Mouse (Mus musculus) 3134 (cell line): Measurements from ENCODE around the gene Prkcb.
A peak's percentile ranks its signal among the peaks of the same experiment; 100 is the strongest.

Source experiments
- DNase-seq: peaks from one replicate; pipeline ENCODE4 v3.0.0-alpha.2; 2011; ENCODE audit warnings: low spot score; ENCODE audit not compliant: insufficient read length; ENCODE audit errors: extremely low read depth

Prkcb gene

DNA sequence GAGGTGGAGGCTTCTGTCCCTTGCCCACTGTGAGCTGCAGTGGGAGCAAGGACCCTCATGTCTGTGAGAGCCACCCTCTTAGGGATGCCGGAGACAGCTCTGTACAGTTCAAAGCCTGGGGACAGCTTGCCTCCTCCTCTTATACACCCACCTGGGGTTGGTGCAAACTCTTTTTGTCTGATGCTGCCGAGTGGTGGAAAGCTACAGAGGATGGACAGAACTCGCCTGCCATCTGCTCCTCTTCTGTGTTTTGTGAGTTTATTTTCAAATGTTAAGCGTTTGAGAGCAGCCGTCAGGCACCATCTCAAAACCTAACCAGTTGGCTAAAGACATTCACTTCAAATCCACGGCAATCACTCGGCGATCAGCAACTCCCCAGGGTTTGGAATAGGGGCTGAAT lies 355.1 kb downstream of the Prkcb start:
- DNase-seq, result no peak

DNA sequence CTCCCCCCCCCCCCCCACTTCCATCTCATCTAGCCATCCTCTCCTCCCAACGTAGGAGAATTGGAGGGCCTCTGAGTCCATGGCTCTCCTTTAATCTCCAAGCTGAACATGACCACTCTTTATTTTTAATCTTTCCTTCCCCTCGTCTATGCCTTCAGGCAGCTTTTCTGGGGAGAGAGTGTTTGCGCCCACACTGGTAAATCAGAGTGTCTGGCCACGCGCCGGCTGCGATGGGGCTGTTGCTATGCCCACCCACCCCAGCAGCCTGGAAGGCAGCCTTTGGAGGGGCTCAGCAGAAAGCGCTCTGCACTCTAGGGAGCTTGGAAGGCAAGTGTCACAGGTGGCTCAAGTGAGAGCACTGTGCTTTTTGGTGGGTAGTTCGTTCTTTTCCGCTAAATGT lies 360.8 kb downstream of the Prkcb start:
- no peak for DNase-seq

DNA sequence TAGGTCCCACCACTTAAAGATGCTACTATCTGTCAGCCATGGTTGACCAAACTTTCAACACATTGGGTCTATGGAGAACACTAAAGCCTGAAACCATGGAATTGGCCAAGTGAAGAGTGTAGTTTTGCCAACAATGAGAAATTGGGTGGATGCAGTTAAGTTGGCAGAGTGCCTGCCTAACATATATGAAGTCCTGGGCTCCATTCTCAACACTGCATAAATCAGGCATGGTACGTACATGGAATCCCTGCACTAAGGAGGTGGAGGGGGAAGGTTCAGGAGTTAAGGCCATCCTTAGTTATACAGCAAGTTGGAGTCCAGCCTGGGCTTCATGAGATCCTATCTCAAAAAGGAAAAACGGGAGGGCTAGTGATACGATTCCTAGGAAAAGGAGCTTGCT lies 364.0 kb downstream of the Prkcb start:
- no peak for DNase-seq

- DNase-seq, result no peak
Measured at GRCm38 (mm10) chr7:122656671-122657070, 368.1 kb downstream of the Prkcb start.

- no peak for DNase-seq
Measured at GRCm38 (mm10) chr7:122657423-122658126, 369.0 kb downstream of the Prkcb start.

GRCm38 (mm10) chr7:122665311-122666049 lies 376.9 kb downstream of the Prkcb start:
- DNase-seq, result peak; percentile 30

- DNase-seq, result no peak
Measured at GRCm38 (mm10) chr7:122667903-122668302, 379.4 kb downstream of the Prkcb start.

DNA sequence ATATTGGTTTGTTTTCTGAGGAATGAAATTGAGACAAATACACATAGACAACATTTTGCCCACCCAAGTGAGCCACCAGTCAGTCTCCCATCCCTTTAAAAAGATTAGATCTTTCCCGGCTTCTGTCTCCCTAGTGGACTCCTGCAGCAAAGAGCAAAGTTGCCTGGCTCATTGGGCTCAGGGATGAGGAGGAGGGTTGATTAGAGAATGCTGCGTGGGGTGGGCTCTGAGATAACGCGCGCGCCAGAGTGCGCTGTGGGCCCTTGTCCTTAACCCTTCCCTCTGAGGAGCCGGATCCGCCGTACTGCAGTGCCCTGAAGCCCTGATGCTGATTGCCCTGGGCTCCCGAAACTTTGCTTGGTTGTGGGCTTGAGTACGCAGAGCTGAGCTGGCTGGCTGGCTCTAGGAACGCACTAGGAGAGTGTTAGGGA lies 381.9 kb downstream of the Prkcb start, which contains the start of gene Cacng3:
TSS of gene Cacng3 (plus strand) at position 51 of the 431 bp plus-strand sequence.
- no peak for DNase-seq

DNA sequence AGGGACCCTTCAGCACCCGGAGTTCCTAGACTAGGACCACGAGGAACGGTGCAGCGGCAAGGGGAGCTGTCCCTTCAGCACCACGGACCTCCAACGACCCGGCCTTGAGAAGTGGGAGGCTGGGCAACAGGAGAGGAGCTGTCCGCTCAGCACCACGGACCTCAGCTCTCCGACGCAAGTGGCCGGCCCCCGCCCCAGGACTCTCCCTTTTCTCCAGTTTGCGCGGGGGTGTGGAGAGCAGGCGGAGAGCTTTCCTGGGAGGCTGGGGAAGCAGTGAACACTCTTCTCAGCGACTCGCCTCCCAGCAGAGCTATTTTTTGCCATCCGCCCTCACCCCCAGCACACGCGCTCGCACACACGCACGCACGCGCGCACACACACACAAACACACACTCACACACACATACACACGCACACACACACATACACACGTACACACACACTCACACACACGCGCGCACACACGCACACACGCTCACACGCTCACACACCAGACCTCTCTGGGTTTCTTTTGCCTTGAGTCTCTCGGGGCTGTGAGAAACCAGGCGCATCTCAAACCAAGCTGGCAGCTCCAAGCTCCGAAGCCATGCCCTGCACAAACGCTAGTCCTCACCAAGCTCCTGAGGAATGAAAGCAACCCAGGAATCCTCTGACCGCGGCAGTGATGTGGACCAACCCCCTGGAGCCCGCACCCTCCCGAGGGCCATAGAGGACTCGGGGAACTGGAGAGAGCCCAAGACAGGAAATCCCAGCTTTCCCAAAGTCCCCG lies 382.5 kb downstream of the Prkcb start:
- peak; percentile 14 for DNase-seq

- DNase-seq, result no peak
Measured at GRCm38 (mm10) chr7:122672981-122673380, 384.4 kb downstream of the Prkcb start.

DNA sequence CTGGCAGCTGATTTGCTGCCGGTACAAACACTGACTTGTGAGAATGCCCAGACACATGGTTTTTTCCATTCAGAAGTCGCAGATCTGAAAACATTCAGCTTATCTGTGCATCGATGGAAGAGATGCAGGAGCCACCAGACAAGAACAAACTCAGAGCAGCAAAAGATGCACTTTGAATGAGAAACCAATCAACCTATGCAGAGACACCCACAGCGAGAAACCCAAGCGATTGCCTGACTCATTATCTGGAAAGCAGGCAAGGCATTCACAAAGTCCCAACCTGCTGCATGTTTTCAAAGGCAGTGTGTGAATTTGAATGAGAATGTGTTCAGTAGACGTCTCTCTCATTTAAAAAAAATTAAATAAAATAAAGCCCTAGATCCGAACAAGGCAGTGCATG lies 386.7 kb downstream of the Prkcb start:
- DNase-seq, result no peak
